Mouse (Mus musculus) lung, adult 18-20 months (tissue): ENCODE results near the gene D630045J12Rik.

Source experiments
- DNase-seq, 2 experiments: peaks; one replicate each; pipeline ENCODE4 v3.0.0; 2022; ENCODE audit warnings: mixed read lengths in 2 of 2

D630045J12Rik gene

DNA sequence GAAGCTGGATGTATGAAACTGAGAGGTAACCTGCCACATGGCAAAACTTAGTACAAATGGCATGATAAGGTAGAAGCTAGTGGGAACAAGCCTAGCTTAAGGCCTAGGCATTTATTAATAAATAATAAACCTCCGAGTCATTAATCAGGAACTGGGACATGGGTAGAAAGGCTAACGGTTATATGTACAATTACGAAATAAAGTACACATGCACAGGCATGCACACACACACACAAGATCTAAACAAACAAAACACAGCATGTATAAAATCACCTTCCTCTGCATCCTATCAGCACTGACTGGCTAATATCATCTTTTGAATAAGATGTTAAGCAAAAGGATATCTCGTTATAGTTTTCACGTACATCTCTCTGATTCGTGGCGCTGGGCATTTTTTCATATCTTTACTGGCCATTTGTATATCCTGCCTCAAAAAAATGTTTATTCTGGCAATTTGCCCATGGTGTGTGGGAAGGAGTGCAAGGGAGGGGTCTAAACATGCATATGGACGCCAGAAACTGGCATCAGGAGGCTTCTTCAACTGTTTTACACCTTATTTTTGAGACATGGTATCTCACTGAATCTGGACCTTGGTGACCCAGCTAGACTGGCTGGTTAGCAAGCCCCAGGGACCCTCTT is 67.4 kb downstream of the D630045J12Rik start:
- no peak for DNase-seq

DNA sequence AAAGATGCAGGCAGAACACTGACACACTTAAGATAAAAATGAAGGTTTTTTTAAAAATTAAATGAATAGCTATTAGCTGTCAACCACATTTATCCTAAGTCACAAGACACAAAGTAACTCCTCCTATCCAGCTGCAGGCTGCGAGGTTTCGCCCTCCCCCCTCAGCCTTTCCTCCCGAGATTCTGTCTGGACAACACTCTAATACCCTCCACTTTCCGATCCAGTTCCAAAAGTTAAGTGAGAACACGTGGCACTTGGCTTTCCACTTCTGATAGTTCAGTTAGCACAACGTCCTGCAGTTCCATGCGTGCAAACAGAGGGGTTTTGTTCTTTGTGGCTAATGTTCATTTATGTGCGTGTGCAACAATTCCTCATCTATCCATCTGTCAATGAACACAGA is 69.0 kb downstream of the D630045J12Rik start:
- DNase-seq = peak; percentile 24 to 52

DNA sequence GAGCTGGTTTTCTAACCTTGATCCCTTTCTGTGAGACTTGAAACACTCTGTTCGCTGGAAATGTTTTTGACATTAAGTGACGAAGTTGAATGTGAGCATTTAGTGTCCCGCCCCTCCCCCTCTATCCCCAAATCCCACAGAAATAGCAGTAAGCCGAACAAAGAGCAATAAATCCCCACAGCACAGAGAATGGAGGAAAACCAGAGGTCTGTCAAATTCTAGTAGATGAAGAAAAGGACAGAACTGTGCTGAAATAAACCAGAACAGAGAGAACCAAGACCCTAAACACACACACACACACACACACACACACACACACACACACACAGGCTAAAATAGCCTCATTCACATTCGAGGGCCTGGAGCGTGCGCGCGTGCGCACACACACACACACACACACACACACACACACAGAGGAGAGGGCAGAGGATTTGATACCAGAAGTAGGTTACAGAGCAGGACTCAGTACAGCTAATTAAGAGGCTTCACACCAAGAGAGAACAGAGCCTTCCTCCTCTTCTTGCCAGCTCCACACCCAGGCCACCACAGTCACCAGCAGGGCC is 72.0 kb downstream of the D630045J12Rik start:
- no peak for DNase-seq

DNA sequence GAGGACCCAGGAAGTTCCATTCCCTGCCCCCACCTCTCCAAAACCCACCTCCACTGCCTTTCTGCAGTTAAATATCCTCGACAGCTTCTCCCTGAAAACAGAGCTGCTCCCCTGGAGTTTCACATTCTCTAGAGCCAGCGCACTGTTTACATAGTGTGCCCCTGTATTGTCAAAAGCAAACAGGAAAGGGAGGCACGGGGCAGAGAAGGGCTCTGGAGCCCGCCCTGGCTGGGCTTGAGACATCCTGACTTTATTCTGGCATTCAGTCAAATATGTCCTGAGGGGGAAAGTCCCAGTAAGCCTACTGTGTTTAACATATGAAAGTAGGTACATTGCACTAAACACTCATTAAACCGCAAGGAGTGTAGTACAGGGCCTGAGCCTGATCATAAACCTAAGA is 73.1 kb downstream of the D630045J12Rik start:
- peak; percentile 42 to 57 for DNase-seq

DNA sequence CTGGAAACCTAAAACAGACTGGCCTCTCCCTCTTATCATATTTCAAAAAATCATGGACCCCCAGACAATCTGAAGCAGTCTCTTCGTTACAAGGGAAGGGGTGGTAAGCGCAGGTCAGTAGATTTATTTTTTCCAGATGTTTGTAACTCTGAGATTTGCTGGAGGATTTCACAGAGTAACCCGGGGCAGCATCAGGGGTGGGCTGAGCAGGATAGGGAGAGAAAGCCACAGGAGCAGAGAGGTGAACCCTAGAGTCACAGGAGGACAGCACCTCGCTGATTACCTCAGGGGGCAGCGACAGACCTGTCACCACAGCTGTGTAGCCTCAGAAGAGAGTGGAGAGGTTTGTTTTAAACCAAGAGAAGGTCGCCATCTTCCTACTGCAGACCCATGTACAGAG is 88.4 kb downstream of the D630045J12Rik start:
- DNase-seq = no peak

DNA sequence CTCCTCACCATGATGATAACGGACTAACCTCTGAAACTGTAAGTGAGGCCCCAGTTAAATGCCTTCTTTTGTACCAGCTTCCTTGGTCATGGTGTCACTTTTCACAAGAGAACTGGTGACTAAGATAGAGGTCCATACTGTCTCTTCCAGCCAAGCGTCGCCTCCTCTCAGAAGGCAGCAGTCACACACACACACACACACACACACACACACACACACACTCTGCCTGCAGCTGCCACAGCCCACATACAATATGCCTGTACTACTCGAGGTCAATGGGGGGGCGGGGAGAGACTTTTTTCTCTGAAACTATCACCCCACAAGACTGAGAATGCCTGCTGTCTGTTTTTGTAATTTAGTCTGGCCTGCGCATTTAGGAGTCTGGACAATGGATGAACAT is 89.1 kb downstream of the D630045J12Rik start:
- DNase-seq = no peak

DNA sequence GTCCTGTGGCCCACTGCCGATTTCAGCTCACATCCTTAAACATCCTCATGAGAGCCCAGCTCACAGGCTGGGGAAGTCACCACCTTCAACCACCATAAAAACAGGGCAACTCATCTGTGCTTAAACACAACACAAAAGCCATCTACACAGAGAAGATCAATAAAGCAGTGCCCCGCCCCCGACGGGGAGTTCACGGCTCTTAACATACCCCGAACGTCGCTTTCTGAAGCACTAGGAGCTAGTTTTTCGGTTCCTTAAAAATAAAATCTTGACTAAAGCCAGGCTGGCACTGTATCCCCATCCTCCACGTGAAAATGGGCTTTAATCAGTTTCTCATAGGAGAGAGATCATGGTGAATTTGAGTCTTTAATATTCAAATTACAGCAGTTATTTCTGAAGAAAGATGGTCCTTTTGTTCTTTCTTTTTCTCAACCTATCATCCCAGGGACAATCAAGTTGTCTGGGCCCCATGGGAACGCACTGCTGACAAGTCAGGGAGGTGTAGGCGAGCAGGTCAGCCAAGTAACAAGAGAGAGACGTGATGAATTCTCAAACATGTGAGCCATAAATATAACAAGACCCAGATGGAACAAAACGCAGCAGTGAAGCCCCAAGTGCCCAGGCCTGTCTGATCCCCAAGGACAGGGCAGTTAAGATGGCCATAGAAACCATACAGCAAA is 90.8 kb downstream of the D630045J12Rik start:
- no peak for DNase-seq

DNA sequence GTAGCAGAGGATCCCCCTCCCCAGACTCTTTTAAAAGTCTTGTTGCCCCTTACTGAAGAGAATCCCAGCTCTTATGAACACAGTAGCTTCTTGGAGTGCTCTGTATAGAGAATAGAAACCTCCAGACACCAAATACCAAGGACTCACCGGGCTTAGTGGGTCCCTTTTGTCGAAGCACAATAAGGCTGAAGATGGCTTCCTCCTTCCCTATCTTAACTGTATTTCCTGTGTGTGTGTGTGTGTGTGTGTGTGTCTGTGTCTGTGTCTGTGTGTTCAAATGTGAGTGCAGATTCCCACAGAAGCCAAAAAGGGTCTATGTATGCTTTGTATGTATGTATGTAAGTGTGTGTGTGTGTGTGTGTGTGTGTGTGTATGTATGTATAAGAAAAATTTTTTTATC is 93.3 kb downstream of the D630045J12Rik start:
- DNase-seq = no peak

DNA sequence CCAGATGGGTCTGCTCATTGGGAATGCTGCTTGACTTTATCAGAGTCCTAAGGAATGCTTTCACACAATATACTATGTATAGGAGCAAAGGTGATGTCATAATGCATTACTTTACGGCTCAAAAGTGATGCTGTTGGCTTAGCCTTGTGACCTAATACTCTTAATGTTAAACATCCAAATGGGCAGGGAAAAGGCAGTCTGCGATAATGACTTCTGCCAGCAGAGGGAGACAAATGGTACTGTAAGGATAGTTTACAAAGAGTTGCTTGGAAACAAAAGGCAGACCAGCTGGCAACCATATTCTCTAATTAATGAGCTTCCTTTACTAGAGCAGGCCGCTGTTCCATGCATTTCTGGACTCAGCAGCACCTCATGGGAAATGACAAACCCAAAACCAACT is 93.7 kb downstream of the D630045J12Rik start:
- peak; percentile 74 to 85 for DNase-seq

DNA sequence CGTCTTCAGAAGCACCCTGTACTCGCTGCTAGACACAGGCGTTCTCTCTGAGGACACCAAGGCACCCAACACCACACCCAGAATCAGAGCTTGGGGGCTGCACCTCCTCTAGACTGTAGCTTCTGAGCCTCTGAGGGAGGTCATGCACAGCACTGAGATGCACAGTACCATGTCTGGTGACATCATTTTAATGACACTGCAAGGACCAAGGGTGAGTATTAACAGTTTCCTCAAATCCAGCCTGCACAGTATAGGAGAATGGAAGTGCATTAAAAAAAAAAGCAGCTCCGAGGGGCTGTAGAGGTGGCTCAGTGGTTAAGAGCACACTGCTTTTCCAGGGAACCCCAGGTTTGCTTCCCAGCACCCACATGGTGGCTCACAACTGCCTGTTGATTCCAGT is 94.2 kb downstream of the D630045J12Rik start:
- no peak for DNase-seq

DNA sequence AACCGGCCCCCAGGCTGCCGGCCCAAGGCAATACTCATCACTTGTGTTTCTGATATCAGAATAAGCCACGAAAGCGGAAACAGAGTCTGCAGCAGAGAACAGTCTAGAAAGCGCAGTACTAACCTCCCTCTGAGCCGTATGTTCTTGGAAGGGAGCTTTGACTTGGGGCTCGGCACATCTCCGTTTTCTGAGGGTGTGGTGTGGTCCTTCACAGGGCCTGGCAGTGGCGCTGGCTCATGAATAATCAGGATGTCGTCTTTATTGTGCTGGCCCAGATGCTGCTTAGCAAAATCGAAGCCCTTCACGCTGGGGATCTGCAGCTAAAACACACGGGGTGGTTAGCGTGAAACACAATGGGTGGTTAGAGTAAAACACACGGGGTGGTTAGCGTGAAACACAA is 95.9 kb downstream of the D630045J12Rik start:
- DNase-seq = no peak

DNA sequence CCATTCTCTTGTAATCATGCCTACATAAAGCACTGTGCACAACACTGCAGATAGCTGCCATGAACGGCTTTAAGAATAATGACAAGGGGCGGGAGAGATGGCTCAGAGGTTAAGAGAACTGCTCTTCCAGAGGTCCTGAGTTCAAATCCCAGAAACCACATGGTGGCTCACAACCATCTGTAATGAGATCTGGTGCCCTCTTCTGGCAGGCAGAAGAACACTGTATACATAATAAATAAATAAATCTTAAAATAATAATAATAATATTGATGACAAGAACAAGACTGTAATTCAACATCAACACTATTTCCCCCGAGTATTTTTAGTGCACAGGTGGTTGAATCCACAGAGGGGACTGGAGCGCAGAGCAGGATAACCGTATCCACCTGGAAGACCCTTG is 97.6 kb downstream of the D630045J12Rik start:
- DNase-seq = no peak

DNA sequence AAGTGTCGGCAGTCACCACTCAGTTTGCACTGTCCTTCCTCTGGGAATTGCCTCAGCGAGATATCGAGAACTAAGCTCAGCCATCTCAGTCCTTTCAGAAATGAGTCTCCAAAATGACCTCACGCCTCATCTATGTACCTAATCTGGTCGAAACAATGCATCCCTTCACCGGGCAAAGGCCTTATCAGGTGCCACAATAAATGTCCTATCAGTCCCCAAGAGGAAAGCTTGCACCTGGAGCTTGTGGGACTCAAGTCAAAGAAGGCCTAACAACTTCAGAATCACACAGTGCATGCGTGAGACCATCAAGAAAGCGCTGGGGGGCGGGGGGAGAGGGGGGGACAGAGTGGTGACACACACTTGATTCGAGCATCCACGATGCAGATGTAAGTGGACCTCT is 101.5 kb downstream of the D630045J12Rik start:
- DNase-seq = no peak

DNA sequence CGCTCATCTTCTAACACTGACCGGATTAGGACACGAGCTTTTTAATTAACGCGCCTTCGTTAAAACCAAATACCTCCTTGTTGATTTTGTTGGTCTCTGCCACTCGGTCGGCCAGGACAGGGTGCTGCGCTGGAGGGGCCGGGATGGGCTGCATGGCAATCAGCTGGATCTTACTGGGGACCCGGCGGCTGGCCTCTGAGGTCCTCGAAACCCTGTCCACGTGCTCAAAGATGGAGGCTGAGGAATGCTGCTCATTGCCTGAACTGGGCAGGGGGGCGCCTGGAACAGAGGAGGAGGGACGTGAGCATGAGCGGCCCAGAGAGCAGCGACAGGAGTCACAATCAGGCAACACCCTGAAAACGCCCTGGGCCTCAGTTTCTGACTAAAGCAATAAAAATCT is 104.3 kb downstream of the D630045J12Rik start:
- no peak for DNase-seq

DNA sequence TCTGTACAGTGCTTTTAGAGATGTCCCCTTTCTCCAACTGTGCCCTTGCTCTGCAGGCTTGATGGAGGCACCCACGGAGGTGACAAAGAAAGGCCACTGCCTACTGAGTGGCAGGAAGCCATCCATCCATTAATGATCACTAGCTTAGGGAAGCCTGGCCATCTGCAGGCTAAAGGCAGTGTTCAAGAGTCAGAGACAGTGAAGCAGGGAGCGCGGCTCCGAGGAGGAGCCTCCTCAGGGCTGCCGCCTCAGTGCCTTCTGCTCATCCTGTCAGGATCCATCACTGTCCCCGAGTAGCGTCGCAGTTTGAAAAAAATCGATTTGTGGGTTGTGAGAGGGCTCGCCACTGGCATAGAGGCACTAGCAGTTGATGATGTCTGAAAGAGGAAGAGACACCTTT is 105.2 kb downstream of the D630045J12Rik start:
- DNase-seq = no peak

DNA sequence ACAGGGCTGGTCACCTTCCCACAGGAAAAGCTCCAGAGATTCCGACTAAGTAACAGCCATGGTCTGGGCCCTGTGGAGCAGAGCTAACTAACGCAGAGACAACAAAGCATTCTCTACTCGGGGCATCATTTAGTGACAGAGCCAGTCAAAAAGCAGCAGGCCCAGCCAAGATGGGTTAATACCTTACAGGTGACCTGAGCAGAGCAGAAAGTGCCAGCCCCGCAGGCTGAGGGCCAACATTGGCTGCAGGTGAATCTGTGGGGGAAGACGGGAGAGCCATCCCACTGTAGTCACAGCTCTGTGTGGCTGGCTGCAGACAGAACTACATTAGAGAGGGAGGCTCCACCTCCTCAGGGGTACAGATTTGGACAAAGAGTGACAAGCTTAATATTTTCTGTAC is 106.5 kb downstream of the D630045J12Rik start:
- no peak for DNase-seq

DNA sequence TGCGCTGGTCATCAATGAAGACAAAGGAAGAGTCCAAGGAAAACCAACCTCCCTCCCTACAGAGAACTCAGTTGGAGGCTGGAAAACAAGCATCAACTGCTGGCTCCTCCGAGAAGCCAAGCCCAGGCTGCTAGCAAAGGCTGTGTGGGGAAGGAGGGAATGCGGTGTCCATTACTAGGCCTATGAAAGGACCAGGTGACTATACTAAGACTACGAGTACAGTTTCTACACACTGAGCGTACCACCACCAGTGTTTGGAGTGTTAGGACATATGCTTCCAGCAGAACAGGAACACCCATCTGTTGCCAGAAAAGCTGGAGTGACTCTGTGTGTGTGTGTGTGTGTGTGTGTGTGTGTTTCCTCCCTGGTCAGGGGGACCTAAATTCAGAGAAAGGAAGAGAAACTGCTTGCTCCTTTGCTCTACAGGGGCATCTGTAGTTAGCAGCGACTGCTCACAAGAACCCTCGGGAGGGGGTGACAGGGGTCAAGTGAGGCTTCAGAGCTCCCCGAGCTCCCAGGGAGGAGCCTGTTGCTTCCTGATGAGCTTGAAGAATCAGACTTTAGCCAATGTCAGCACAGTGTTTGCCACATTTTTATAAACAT is 108.2 kb downstream of the D630045J12Rik start:
- DNase-seq = no peak

DNA sequence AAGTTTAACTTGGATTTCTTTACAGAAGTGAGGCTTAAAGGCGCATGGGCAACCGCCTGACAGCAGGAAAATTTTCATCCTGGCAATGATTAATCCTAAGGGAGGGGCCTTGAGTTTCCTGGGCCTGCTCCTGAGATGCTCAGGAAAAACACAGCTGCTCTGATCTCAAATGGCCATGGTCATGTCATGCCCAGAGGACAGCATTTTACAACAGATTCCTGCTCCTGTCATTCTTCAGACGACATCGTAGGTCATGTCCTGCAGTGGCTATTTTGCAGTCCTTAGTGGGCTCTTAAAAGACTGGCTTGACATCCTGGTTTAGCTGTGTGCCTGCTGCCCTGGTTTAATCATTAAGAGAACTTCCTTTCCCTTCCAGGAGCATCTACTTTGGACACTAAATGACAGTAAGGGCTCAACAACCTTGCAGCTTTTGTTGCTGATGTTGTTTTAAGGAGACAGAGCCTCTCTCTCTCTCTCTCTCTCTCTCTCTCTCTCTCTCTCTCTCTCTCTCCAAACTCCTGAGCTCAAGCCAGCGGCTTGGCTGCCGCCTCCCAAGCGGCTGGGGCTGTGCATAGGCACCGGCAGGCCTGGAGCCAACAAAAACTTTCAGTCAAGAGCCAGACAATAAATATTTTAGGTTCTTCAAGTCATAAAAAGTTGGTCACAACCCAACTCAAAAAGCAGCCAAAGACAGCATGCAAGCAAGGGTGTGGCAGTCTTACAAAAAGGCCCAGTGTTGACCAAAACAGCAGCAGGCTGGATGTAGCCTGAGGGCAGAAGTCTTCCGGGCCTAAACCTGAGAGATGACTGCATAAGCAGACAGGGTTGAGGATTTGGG is 109.4 kb downstream of the D630045J12Rik start:
- DNase-seq = peak; percentile 72 to 74

DNA sequence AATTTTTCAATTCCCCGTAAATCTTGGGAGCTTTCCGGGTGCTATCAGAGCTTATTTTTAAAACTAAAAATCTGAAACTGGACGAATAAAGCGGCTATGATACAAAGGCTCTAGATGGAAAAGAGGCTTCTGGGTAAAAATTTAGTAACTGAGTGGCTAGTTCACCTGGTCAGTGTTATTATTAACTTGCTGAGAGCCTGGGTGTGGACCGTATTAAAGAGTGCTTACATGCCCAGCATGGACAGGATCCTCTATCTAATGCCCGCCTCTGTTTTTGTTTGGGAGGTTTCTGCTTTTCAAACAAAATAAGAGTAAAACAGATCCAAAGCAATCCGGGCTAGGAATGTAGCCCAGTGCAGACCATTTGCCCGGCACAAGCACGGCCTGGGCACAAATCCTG is 113.4 kb downstream of the D630045J12Rik start:
- no peak for DNase-seq

DNA sequence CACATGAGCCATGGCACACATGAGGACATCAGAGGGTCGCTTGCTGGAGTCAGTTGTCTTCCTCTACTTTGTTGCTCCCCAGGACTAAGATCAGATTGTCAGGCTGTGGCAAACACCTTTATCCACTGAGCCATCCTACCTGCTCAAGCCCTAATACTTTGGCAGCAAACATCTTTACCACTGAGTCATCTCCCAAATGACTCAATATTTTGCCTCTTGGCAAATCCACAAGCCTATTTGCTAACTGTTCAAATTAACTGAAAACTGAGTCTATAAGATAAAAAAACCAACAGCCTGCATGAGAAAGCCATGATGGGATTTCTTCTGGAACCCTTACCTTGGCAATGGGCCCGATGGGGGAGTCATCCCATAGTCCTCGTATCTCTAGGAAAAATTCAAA is 114.7 kb downstream of the D630045J12Rik start:
- DNase-seq = no peak

DNA sequence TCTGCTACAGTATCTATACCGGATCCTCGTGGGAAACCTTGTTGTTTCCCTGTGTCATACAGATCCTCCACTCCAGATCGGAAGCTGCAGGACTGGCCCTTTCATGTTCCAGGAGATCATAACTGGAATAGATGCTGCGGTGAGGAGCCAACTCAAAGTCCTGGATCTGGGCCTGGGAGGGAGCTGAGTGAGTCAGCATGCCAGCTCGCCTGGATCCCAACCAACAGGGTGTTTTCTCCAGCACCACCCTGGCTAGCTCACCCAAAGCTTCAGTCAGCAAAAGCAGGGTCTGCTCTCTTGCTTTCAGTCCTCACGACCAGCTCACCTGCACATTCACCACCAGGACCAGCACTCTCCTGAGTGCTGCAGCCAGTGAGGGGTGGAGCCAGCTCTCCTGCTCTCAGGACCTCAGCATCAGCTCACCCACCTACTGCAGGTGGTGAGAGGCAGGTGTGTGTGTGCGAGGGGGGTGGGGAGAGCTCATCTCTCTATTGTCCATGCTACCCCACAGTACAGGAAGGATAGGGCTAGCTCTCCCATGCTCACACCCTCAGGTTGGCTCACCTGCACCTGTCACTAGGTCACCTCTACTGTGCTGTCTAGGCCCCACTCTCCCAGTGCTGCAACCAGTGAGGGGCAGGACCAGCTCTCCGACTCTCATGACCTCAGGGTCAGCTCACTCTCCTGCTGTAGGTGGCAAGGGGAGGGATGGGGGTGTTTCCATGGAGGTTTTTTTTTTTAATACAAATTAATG is 118.8 kb downstream of the D630045J12Rik start:
- DNase-seq = peak in 1 of 2 experiments; percentile 40

DNA sequence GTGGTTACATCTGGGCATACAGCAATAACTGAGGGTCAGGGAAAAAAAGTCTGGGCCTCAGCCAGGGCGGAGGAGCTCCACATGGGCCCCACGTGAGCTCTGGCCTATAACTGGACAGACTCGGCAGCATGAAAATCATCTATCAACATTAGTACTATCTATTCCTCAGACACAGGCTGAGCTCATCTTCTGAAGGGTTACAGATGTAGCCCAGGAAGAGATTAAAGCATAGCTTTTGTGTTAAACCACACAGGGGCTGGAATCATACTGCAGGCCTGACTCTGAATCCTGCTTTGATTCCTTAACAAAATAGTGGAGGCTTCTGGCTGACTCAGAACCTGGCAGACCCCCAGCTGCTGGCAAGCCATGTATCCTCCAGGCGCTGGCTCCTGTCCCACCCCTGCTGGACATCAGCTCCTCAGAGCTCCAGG is 122.0 kb downstream of the D630045J12Rik start:
- DNase-seq = peak in 1 of 2 experiments; percentile 41
